Mouse (Mus musculus): ENCODE measurements around the gene Slco6d1. TPM values are rescaled to one million over a fixed set of nuclear protein-coding genes. Genes with fewer than 3 reads are reported as not detected.
"Not testable (repeated sequence)": the region's sequence is repeated elsewhere in the genome, so short reads cannot be mapped to it uniquely, and the experiment has no call there.

The Slco6d1 gene
- not detected in 2 replicates for polyA plus RNA-seq (2015; fragmentation: Nextera tagmentation; extraction: Ambion mirVana)

- no peak within 1 kb of the TSS for H3K27ac ChIP-seq
- H3K27me3 ChIP-seq, result no peaks in the 10 kb centered on the region
- H3K4me2 ChIP-seq, result no peak within 1 kb of the TSS
- H3K36me3 ChIP-seq, result no peaks in the 10 kb centered on the region
- H3K4me1 ChIP-seq, result no peaks in the 10 kb centered on the region
- WGBS, result 88% methylated on average over 10 of the region's 10 CpGs
- H3K9ac ChIP-seq, result no peak within 1 kb of the TSS
- no peaks in the 10 kb centered on the region for H3K9me3 ChIP-seq
- no peak within 1 kb of the TSS for H3K4me3 ChIP-seq
- no peak for ATAC-seq (ENCODE audit: insufficient number of reproducible peaks, insufficient read depth, low FRiP score, low TSS enrichment, low read depth)
Observed at GRCm38 (mm10) chr1:98420824-98421223, at the start of gene Slco6d1. Gene Slco6d1 (plus strand): TSS chr1:98421124.

DNA sequence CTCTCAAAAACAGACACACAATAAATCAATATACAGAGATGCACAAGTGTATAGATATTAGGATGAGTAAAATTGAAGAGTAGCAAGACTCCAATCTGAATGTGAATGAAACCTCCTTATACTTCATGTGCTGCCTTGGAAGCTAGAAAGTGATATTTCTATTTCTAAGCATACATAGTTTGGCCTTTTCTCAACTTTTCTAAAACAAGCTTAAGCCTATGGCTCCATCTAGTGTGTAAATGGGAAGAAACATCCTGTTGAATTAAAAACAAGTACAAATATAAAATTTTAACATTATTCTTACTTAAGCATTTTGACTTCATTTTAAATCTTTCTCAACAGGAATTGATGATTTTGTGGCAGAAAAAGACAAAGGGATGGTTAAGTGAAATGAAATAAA is 28.9 kb upstream of the Slco6d1 start:
- H3K4me2 ChIP-seq, result no peak overlapping the region
- H3K4me1 ChIP-seq, result no peaks in the 10 kb centered on the region
- H3K9ac ChIP-seq, result no peak overlapping the region
- no peak overlapping the region for H3K4me3 ChIP-seq
- H3K9me3 ChIP-seq, result no peaks in the 10 kb centered on the region
- H3K27ac ChIP-seq, result no peak overlapping the region
- H3K36me3 ChIP-seq, result no peaks in the 10 kb centered on the region
- H3K27me3 ChIP-seq, result no peaks in the 10 kb centered on the region
- no peak for ATAC-seq (ENCODE audit: insufficient number of reproducible peaks, insufficient read depth, low FRiP score, low TSS enrichment, low read depth)

- Histone ChIP-seq H3K4me1 (no peaks in the 10 kb centered on the region), H3K4me3 (no peak overlapping the region), H3K9ac (no peak overlapping the region), H3K9me3 (no peaks in the 10 kb centered on the region), H3K27me3 (no peaks in the 10 kb centered on the region), H3K27ac (no peak overlapping the region), H3K4me2 (no peak overlapping the region), H3K36me3 (no peaks in the 10 kb centered on the region)
- 81% methylated on average over 4 of the region's 4 CpGs for WGBS
- ATAC-seq (ENCODE audit: insufficient number of reproducible peaks, insufficient read depth, low FRiP score, low TSS enrichment, low read depth), result no peak
Observed at GRCm38 (mm10) chr1:98447929-98448328, 27.0 kb downstream of the Slco6d1 start.

DNA sequence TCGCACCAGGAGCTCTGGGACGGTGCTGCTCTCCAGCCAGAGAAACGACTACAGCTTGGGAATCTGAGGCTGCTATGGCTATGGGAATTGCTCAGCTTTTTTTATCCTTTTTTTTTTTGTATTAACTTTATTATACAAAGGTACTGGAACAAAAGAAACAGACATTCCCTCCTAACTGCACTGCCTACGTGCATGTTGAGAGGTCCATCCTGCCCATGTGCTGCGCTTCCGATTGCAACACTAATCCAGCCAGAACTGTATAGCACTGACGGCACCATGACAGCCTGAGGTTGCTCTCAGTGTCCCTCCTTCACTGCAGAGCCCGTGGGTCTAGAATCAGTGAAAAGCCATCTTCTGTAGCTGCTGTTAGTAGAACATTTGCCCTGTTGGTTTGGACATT is 38.3 kb downstream of the Slco6d1 start:
- not testable (repeated sequence) for H3K9me3 ChIP-seq; H3K36me3 ChIP-seq; H3K4me2 ChIP-seq; H3K27ac ChIP-seq; ATAC-seq (ENCODE audit: insufficient number of reproducible peaks, insufficient read depth, low FRiP score, low TSS enrichment, low read depth); H3K9ac ChIP-seq; H3K27me3 ChIP-seq; H3K4me3 ChIP-seq; H3K4me1 ChIP-seq
- 89% methylated on average over 8 of the region's 8 CpGs for WGBS

DNA sequence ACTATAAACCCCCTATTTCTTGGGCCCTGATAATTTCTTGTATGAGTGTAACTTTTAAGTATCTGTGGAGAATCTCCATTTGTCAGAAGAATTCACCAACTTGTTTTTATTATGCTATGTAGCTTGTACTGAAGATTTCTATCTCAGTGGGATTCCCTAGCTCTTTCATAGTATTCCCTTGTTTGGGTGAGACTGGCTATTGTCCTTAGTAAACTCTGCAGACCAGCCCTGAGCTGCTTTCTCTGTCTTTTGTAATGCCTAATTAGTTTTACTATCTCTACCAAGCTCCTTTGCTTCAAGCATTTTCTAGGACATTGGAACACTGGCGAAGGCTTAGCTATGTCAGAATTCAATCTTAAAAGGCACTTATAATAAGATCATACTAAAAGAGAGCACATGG is 55.5 kb downstream of the Slco6d1 start:
- H3K9me3 ChIP-seq; H3K4me2 ChIP-seq; H3K27me3 ChIP-seq; H3K4me1 ChIP-seq; ATAC-seq (ENCODE audit: insufficient number of reproducible peaks, insufficient read depth, low FRiP score, low TSS enrichment, low read depth); H3K36me3 ChIP-seq; H3K4me3 ChIP-seq; H3K9ac ChIP-seq; H3K27ac ChIP-seq: not testable (repeated sequence)
- WGBS, result 81% methylated on average over 1 of the region's 1 CpGs

DNA sequence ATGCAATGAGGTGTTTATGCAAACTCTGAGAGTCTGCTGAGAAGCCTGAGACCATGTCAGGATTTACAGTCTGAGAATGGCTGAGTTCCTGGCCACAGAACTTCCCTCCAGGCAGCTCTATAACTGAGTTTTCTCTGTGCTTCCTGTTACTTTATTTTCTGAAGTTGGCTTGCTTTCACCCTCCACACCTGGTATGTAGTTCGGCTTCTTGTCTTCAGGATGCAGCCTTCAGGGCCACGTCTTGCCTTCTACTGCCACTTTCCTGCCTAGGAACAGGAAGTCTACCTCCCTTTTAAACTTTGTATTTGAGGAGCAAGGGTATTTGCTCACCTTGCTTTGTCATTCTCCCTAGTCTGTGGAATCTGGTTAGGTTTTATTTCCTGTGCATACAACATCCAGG is 58.3 kb downstream of the Slco6d1 start:
- WGBS, result 67% methylated on average over 2 of the region's 2 CpGs
- no peak overlapping the region for H3K4me3 ChIP-seq

GRCm38 (mm10) chr1:98505982-98506381 is 85.1 kb downstream of the Slco6d1 start:
- H3K36me3 ChIP-seq, result no peaks in the 10 kb centered on the region
- ATAC-seq (ENCODE audit: insufficient number of reproducible peaks, insufficient read depth, low FRiP score, low TSS enrichment, low read depth), result no peak

More for the DNA sequence above, 58.3 kb downstream of the Slco6d1 start:
- H3K36me3 ChIP-seq, result no peaks in the 10 kb centered on the region
- no peaks in the 10 kb centered on the region for H3K27me3 ChIP-seq
- no peak overlapping the region for H3K9ac ChIP-seq
- H3K9me3 ChIP-seq, result no peaks in the 10 kb centered on the region
- no peak for ATAC-seq (ENCODE audit: insufficient number of reproducible peaks, insufficient read depth, low FRiP score, low TSS enrichment, low read depth)
- H3K27ac ChIP-seq, result no peak overlapping the region
- no peaks in the 10 kb centered on the region for H3K4me1 ChIP-seq
- H3K4me2 ChIP-seq, result no peak overlapping the region

DNA sequence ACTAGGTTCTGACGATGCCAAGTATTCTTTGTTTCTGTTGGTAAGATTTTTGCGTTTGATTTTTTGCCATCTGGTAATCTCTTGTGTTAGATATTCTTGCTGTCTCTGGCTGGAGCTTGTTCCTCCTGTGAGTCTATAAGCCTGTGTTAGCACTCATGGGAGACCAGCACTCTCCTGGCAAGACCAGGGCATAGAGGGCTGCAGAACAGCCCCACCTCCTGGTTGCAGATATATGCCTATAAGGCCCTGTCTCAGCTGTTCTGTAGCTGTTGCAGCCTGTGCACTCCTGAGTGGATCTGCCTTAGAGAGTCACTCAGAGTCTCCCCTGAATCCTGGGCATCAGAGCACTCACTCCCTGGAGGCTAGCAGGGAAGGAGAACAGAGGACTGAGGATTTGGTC is 102.1 kb downstream of the Slco6d1 start:
- H3K9me3 ChIP-seq, result no peaks in the 10 kb centered on the region
- no peaks in the 10 kb centered on the region for H3K27me3 ChIP-seq
- no peaks in the 10 kb centered on the region for H3K4me1 ChIP-seq
- no peak for ATAC-seq (ENCODE audit: insufficient number of reproducible peaks, insufficient read depth, low FRiP score, low TSS enrichment, low read depth)
- WGBS, result 80% methylated on average over 2 of the region's 2 CpGs
- no peaks in the 10 kb centered on the region for H3K36me3 ChIP-seq
- H3K27ac ChIP-seq, result no peak overlapping the region
- H3K9ac ChIP-seq, result no peak overlapping the region
- H3K4me2 ChIP-seq, result no peak overlapping the region
- H3K4me3 ChIP-seq, result no peak overlapping the region

More at GRCm38 (mm10) chr1:98505982-98506381, 85.1 kb downstream of the Slco6d1 start:
- Histone ChIP-seq H3K27me3 (no peaks in the 10 kb centered on the region), H3K4me1 (no peaks in the 10 kb centered on the region), H3K4me3 (no peak overlapping the region), H3K9ac (no peak overlapping the region), H3K27ac (no peak overlapping the region), H3K4me2 (no peak overlapping the region), H3K9me3 (no peaks in the 10 kb centered on the region)
- 89% methylated on average over 2 of the region's 2 CpGs for WGBS

DNA sequence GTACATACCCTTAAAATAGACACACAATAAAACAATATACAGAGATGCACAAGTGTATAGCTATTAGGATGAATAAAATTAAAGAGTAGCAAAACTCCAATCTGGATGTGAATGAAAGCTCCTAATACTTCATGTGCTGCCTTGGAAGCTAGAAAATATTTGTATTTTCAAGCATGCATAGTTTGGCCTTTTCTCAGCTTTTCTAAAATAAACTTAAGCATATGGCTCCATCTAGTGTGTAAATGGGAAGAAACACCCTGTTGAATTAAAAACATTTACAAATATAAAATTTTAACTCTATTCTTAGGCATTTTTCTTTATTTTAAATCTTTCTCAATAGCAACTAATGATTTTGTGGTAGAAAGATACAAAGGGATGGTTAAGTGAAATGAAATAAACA is 102.6 kb downstream of the Slco6d1 start:
- H3K9me3 ChIP-seq, result no peaks in the 10 kb centered on the region
- H3K9ac ChIP-seq, result no peak overlapping the region
- H3K4me2 ChIP-seq, result no peak overlapping the region
- H3K4me1 ChIP-seq, result no peaks in the 10 kb centered on the region
- no peak for ATAC-seq (ENCODE audit: insufficient number of reproducible peaks, insufficient read depth, low FRiP score, low TSS enrichment, low read depth)
- H3K36me3 ChIP-seq, result no peaks in the 10 kb centered on the region
- H3K27ac ChIP-seq, result no peak overlapping the region
- no peaks in the 10 kb centered on the region for H3K27me3 ChIP-seq
- H3K4me3 ChIP-seq, result no peak overlapping the region

GRCm38 (mm10) chr1:98528368-98528767 is 107.4 kb downstream of the Slco6d1 start:
- not testable (repeated sequence) for ATAC-seq (ENCODE audit: insufficient number of reproducible peaks, insufficient read depth, low FRiP score, low TSS enrichment, low read depth); H3K4me3 ChIP-seq; H3K4me2 ChIP-seq; H3K9ac ChIP-seq; H3K9me3 ChIP-seq; H3K4me1 ChIP-seq; H3K27me3 ChIP-seq; H3K27ac ChIP-seq; H3K36me3 ChIP-seq
- 90% methylated on average over 2 of the region's 2 CpGs for WGBS

- no peak overlapping the region for H3K9ac ChIP-seq
Observed at GRCm38 (mm10) chr1:98545372-98545771, 124.4 kb downstream of the Slco6d1 start.

DNA sequence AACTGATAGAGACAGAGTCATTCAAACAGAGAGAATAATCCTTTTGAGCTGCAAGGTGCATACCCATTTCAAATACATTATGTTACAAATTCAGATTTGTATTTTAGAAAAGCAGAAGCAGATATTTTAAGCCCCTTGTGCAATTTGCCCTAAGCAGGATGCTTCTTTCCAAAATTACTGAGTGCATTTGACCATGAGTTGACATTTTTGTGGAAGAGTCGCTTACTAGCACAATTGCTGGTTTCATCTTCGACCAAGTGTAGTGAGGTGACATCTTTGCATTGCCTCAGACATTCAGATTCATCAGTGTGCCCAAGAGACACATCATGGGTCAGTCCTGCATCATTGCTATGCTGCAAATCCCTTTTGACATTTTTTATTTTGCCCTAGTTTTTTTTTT is 133.5 kb downstream of the Slco6d1 start:
- H3K27me3 ChIP-seq, result no peaks in the 10 kb centered on the region
- H3K9me3 ChIP-seq, result no peaks in the 10 kb centered on the region
- no peak overlapping the region for H3K4me3 ChIP-seq
- WGBS, result 75% methylated on average over 2 of the region's 2 CpGs
- H3K27ac ChIP-seq, result no peak overlapping the region
- H3K9ac ChIP-seq, result no peak overlapping the region
- H3K4me1 ChIP-seq, result no peaks in the 10 kb centered on the region
- H3K4me2 ChIP-seq, result no peak overlapping the region
- H3K36me3 ChIP-seq, result no peaks in the 10 kb centered on the region
- no peak for ATAC-seq (ENCODE audit: insufficient number of reproducible peaks, insufficient read depth, low FRiP score, low TSS enrichment, low read depth)

More at GRCm38 (mm10) chr1:98545372-98545771, 124.4 kb downstream of the Slco6d1 start:
- no peak overlapping the region for H3K27ac ChIP-seq
- ATAC-seq (ENCODE audit: insufficient number of reproducible peaks, insufficient read depth, low FRiP score, low TSS enrichment, low read depth), result no peak
- 74% methylated on average over 2 of the region's 2 CpGs for WGBS
- no peaks in the 10 kb centered on the region for H3K27me3 ChIP-seq
- H3K4me2 ChIP-seq, result no peak overlapping the region
- H3K4me3 ChIP-seq, result no peak overlapping the region
- no peaks in the 10 kb centered on the region for H3K4me1 ChIP-seq
- no peaks in the 10 kb centered on the region for H3K9me3 ChIP-seq
- no peaks in the 10 kb centered on the region for H3K36me3 ChIP-seq

GRCm38 (mm10) chr1:98565701-98566100 is 144.8 kb downstream of the Slco6d1 start:
- Histone ChIP-seq H3K4me3 (no peak overlapping the region), H3K36me3 (no peaks in the 10 kb centered on the region), H3K27ac (no peak overlapping the region), H3K9me3 (no peaks in the 10 kb centered on the region), H3K4me1 (no peaks in the 10 kb centered on the region), H3K27me3 (no peaks in the 10 kb centered on the region), H3K9ac (no peak overlapping the region), H3K4me2 (no peak overlapping the region)
- ATAC-seq (ENCODE audit: insufficient number of reproducible peaks, insufficient read depth, low FRiP score, low TSS enrichment, low read depth), result no peak

Measured in embryonic facial prominence, embryonic 13.5 days (tissue).